Mouse (Mus musculus): ENCODE measurements at regions not wholly inside any gene's neighbourhood (a gene's known extent, or its start where the extent isn't known, plus 50 kb on each side); places are given as distances from the start of the nearest gene placed in this dataset.

GRCm38 (mm10) chr6:99864949-99865348 is 138.8 kb upstream of the Prok2 start:
- no peak for TF ChIP-seq CHD2 (IDR thresholded peaks at IDR 0.05; ENCODE audit: low read depth, low read length)
- no peak for TF ChIP-seq HCFC1 (IDR thresholded peaks at IDR 0.05; ENCODE audit: borderline replicate concordance, insufficient read depth, low read length)
